Comparison of ENCODE assay signal across 14 mouse cellular contexts in genomic region chr6:71609968-71610367, GRCm38 (mm10). TPM values are rescaled to one million over a fixed set of nuclear protein-coding genes. Genes with fewer than 3 reads are reported as not detected.
DNase-seq lines count a peak whose midpoint lies in the region; ATAC-seq lines count a peak whose summit lies in the region.
"Had no signal": no experiment of that assay in that cellular context is flagged by ENCODE, and none has a peak within 500 bp of the region (broad histone marks: within the 10 kb centered on the region; RNA-seq: fewer than 3 reads in every experiment).

No protein-coding gene starts in this region.

- no peaks in the 10 kb centered on the region for H3K9me3 ChIP-seq in heart, embryonic 10.5 days
- H3K9me3 ChIP-seq in liver, embryonic 11.5 days (ENCODE audit: control insufficient read depth, low read length) = no peaks in the 10 kb centered on the region
- H3K9me3 ChIP-seq in embryonic facial prominence, embryonic 10.5 days = no peaks in the 10 kb centered on the region
- H3K9me3 ChIP-seq: G1E; midbrain, embryonic 13.5 days had no signal

- ATAC-seq in liver, embryonic 11.5 days (replicated peaks; ENCODE audit: low FRiP score) = peak; percentile 88
- ATAC-seq: forebrain, postnatal 0 days; midbrain, embryonic 13.5 days had no signal

- H3K4me3 ChIP-seq in heart, embryonic 10.5 days = no peak overlapping the region
- no peak overlapping the region for H3K4me3 ChIP-seq in liver, embryonic 11.5 days (ENCODE audit: low read depth, low read length)
- no peak overlapping the region for H3K4me3 ChIP-seq in embryonic facial prominence, embryonic 10.5 days
- H3K4me3 ChIP-seq: midbrain, embryonic 13.5 days had no signal

- H3K27me3 ChIP-seq in heart, embryonic 10.5 days (ENCODE audit: insufficient read depth, poor library complexity, severe bottlenecking) = no peaks in the 10 kb centered on the region
- H3K27me3 ChIP-seq in liver, embryonic 11.5 days (replicated peaks; ENCODE audit: control insufficient read depth, insufficient read depth, low read length) = no peaks in the 10 kb centered on the region
- H3K27me3 ChIP-seq in embryonic facial prominence, embryonic 10.5 days (replicated peaks; ENCODE audit: low read depth, poor library complexity, severe bottlenecking) = no peaks in the 10 kb centered on the region
- H3K27me3 ChIP-seq: midbrain, embryonic 13.5 days had no signal

- H3K4me1 ChIP-seq in heart, embryonic 10.5 days = no peaks in the 10 kb centered on the region
- H3K4me1 ChIP-seq in liver, embryonic 11.5 days (replicated peaks; ENCODE audit: control insufficient read depth, insufficient read depth, low read length) = peaks cover 9% of the 10 kb centered on the region; the same call in 1 of the 2 replicates
- H3K4me1 ChIP-seq in embryonic facial prominence, embryonic 10.5 days = no peaks in the 10 kb centered on the region
- H3K4me1 ChIP-seq: midbrain, embryonic 13.5 days had no signal

- peak; percentile 91 for DNase-seq in heart, embryonic 10.5 days (ENCODE audit: low spot score)
- DNase-seq in heart, postnatal 4 days = no peak
- DNase-seq in spleen, postnatal 36 days (ENCODE audit: low spot score in 2 of 2) = peak; percentile 10 to 21
- no peak for DNase-seq in spleen, adult 18-20 months
- DNase-seq in liver, embryonic 11.5 days (ENCODE audit: low spot score) = no peak
- no peak for DNase-seq in gastrocnemius, adult 18-20 months (ENCODE audit: low spot score)
- DNase-seq in embryonic facial prominence, embryonic 10.5 days (ENCODE audit: low spot score) = no peak
- DNase-seq in adrenal gland, postnatal 36 days = no peak
- DNase-seq: cerebellum, postnatal 25 days; forebrain, postnatal 0 days; kidney, adult 11 months; lung, postnatal 14 days had no signal

- no peak overlapping the region for H3K27ac ChIP-seq in heart, embryonic 10.5 days
- H3K27ac ChIP-seq in liver, embryonic 11.5 days (ENCODE audit: low read depth, low read length) = 0 out of 2 replicates have a peak overlapping the region, but pooled peaks have one; percentile 32
- H3K27ac ChIP-seq in embryonic facial prominence, embryonic 10.5 days (replicated peaks) = no peak overlapping the region
- H3K27ac ChIP-seq: midbrain, embryonic 13.5 days had no signal

- H3K4me2 ChIP-seq in liver, embryonic 11.5 days = no peak overlapping the region
- H3K4me2 ChIP-seq: midbrain, embryonic 13.5 days had no signal

- 76% methylated on average over 7 of the region's 7 CpGs for WGBS in heart, embryonic 10.5 days
- 62% methylated on average over 7 of the region's 7 CpGs for WGBS in liver, embryonic 11.5 days
- WGBS in embryonic facial prominence, embryonic 10.5 days = 91% methylated on average over 7 of the region's 7 CpGs

- no peak overlapping the region for H3K9ac ChIP-seq in liver, embryonic 11.5 days (ENCODE audit: low read depth, low read length)
- H3K9ac ChIP-seq: forebrain, postnatal 0 days; midbrain, embryonic 13.5 days had no signal

- peaks cover 85% of the 10 kb centered on the region for H3K36me3 ChIP-seq in heart, embryonic 10.5 days
- peaks cover 15% of the 10 kb centered on the region for H3K36me3 ChIP-seq in liver, embryonic 11.5 days (ENCODE audit: control insufficient read depth, insufficient read depth, low read length)
- peaks cover 98% of the 10 kb centered on the region for H3K36me3 ChIP-seq in embryonic facial prominence, embryonic 10.5 days (replicated peaks)

RNA-seq across cellular contexts. Expression of gene Kdm3a, which starts 22.8 kb away (rescaled TPM):
- polyA plus RNA-seq in heart, embryonic 10.5 days (2016; fragmentation: Nextera tagmentation; extraction: Ambion mirVana) = 42.8 and 43.9 TPM in 2 replicates
- total RNA-seq in heart, postnatal 4 days (2021) = 10 to 100 TPM; 39.0 to 41.2 TPM
- polyA plus RNA-seq in liver, embryonic 11.5 days (2014; fragmentation: Nextera tagmentation; extraction: Ambion mirVana) = 28.9 and 31.6 TPM in 2 replicates
- total RNA-seq in gastrocnemius, adult 18-20 months (2021) = 10 to 100 TPM; 10.2 to 12.5 TPM
- polyA plus RNA-seq in embryonic facial prominence, embryonic 10.5 days (2016; fragmentation: Nextera tagmentation; extraction: Ambion mirVana) = 69.5 and 80.3 TPM in 2 replicates
- 10 to 100 TPM; 29.7 to 31.3 TPM for total RNA-seq in adrenal gland, postnatal 36 days (2021)

Comparison
In these comparisons a context has a peak if more than half of its experiments do, and no peak if none do; other contexts are left out.
1. DNase-seq: peak in heart, embryonic 10.5 days (single experiment) and spleen, postnatal 36 days (2 of 2); none in heart, postnatal 4 days (single experiment), spleen, adult 18-20 months (0 of 2), liver, embryonic 11.5 days (single experiment), gastrocnemius, adult 18-20 months (single experiment), embryonic facial prominence, embryonic 10.5 days (single experiment) and adrenal gland, postnatal 36 days (0 of 2).